Mouse (Mus musculus): Measurements from ENCODE around the gene Mettl25. TPM values are rescaled to one million over a fixed set of nuclear protein-coding genes. Genes with fewer than 3 reads are reported as not detected.
A peak's percentile ranks its signal among the peaks of the same experiment; 100 is the strongest.

Gene Mettl25
- polyA plus RNA-seq, 1 experiment from 2014 or later: 14.6 TPM

DNA sequence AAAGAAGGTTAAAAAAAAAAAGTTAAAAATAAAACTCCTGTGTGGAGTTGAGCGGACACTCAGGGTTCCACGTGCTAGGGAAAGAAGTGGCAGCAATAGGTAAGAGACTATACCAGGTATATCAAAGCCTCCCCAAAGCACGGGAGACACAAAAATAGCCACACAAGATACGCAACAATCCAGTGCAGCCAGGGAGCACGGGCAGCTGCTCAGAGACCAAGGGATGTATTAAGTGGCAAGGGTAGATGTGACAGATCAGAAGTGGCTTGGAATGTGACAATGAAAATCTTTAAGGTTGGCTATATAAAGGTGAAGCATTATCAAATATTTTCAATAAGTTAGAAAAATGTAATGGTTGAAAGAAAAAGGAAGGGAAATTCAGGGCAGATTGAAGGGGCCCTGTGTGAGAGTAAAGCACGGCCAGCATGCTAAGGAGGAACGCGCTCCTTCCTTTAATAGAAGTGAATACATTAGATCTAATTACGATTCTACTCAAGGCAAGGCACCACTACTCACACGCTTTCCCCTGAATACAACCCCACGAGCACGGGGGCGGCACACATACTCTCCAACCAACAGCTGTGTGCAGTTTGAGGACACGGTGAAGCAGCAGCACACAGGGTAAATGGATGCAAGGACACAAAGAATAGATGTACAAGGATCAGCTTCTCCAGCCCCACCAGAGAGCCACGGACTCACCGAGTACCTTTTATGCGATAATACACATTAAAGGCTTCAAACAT, 52.3 kb downstream of the Mettl25 start:
- no peak overlapping the region for H3K4me3 ChIP-seq (ENCODE audit: low read depth, low read length)
- H3K4me2 ChIP-seq: no peak overlapping the region
- no peak for TF ChIP-seq CTCF (IDR thresholded peaks at IDR 0.05; ENCODE audit: low read depth)
- no peak overlapping the region for H3K9ac ChIP-seq
- H3K27me3 ChIP-seq (ENCODE audit: insufficient read depth, low read length): peaks cover 5% of the 10 kb centered on the region; the same call in 1 of the 2 replicates
- H3K36me3 ChIP-seq (ENCODE audit: insufficient read depth): no peaks in the 10 kb centered on the region
- 82% methylated on average over 17 of the region's 17 CpGs for WGBS
- no peaks in the 10 kb centered on the region for H3K4me1 ChIP-seq (ENCODE audit: insufficient read depth)
- ATAC-seq (ENCODE audit: insufficient read depth) (no peak), DNase-seq (no peak)
- H3K9me3 ChIP-seq (ENCODE audit: low read depth, low read length): no peaks in the 10 kb centered on the region
- H3K27ac ChIP-seq (ENCODE audit: low read depth): no peak overlapping the region

DNA sequence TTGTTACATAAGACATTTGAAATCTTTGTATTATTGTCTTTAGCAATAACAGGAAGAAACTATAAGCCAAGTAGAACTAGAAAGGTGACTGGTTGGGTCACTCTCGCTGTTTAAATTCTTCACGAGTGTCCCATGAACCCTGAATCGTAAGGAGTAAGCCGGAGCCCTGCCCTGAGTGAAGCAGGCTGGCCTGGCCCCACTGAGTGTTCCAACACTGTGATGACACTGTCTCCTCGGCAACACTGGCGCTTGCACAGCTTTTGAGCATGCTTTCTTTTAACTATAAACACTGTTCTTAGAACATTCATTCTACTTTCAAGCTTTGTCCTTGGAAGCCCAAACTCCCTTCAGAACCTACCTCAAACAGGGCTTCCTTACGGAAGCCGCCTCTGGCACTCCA, 57.4 kb downstream of the Mettl25 start:
- Histone ChIP-seq H3K36me3 (ENCODE audit: insufficient read depth) (no peaks in the 10 kb centered on the region), H3K4me1 (ENCODE audit: insufficient read depth) (no peaks in the 10 kb centered on the region), H3K4me3 (ENCODE audit: low read depth, low read length) (no peak overlapping the region), H3K9me3 (ENCODE audit: low read depth, low read length) (no peaks in the 10 kb centered on the region), H3K27me3 (ENCODE audit: insufficient read depth, low read length) (no peaks in the 10 kb centered on the region), H3K9ac (no peak overlapping the region), H3K27ac (ENCODE audit: low read depth) (no peak overlapping the region), H3K4me2 (no peak overlapping the region)
- WGBS: 54% methylated on average over 8 of the region's 8 CpGs
- ATAC-seq (ENCODE audit: insufficient read depth): peak; percentile 58; the same call in 1 of the 2 replicates
- no peak for TF ChIP-seq CTCF (IDR thresholded peaks at IDR 0.05; ENCODE audit: low read depth)
- DNase-seq: peak; percentile 52

DNA sequence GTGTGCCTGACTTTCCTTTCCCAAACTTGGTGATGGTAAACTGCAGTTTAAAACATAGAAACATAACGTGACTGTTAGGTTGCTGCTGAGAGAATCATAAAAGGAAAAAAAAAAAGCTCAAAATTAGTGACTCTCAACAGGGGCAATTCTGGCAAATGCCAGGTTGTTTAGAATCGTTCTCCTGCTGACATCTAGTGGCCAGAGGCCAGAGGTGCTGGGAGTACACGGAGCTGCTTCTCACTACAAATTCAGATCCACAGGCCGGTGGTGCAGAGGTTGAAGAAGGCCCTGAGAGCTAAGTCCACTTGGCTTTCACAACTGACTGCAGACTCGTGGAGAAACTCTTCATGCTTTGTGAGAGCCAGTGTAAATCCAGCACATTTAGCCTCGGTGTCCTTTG, 66.8 kb downstream of the Mettl25 start:
- H3K9ac ChIP-seq: no peak overlapping the region
- no peaks in the 10 kb centered on the region for H3K36me3 ChIP-seq (ENCODE audit: insufficient read depth)
- ATAC-seq (ENCODE audit: insufficient read depth) (peak; percentile 60; the same call in 1 of the 2 replicates), DNase-seq (peak; percentile 89)
- TF ChIP-seq CTCF (IDR thresholded peaks at IDR 0.05; ENCODE audit: low read depth): peak; percentile 82
- no peaks in the 10 kb centered on the region for H3K4me1 ChIP-seq (ENCODE audit: insufficient read depth)
- no peak overlapping the region for H3K4me3 ChIP-seq (ENCODE audit: low read depth, low read length)
- no peak overlapping the region for H3K4me2 ChIP-seq
- H3K27me3 ChIP-seq (ENCODE audit: insufficient read depth, low read length): no peaks in the 10 kb centered on the region
- no peak overlapping the region for H3K27ac ChIP-seq (ENCODE audit: low read depth)
- 10% methylated on average over 6 of the region's 6 CpGs for WGBS
- no peaks in the 10 kb centered on the region for H3K9me3 ChIP-seq (ENCODE audit: low read depth, low read length)

DNA sequence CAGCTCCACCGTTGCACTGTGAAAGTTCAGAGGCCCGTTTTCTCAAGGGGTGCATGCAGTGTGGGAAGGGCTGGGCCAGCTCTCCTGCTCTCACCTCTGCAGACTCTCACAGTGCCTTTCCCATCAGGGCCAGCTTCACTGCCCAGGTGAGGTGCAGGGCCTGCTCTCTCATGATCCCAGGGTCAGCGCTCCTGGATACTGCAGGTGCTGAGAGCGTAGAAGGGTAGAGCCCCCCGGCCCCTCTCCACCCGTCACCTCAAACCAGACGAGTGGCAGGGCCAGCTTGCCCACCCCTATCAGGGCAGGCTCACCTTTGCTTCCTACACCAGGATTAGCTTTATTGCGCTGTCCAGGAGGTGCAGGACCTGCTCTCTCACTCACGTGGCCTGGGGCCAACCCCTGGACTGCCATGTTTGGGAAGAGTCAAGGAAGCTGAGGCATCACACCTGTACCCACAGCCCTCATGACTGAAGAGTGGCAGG, 68.3 kb downstream of the Mettl25 start:
- Histone ChIP-seq H3K36me3 (ENCODE audit: insufficient read depth) (no peaks in the 10 kb centered on the region), H3K27ac (ENCODE audit: low read depth) (no peak overlapping the region), H3K4me1 (ENCODE audit: insufficient read depth) (no peaks in the 10 kb centered on the region), H3K27me3 (ENCODE audit: insufficient read depth, low read length) (no peaks in the 10 kb centered on the region), H3K4me3 (ENCODE audit: low read depth, low read length) (no peak overlapping the region), H3K9me3 (ENCODE audit: low read depth, low read length) (no peaks in the 10 kb centered on the region), H3K9ac (no peak overlapping the region), H3K4me2 (no peak overlapping the region)
- no peak for TF ChIP-seq CTCF (IDR thresholded peaks at IDR 0.05; ENCODE audit: low read depth)
- ATAC-seq (ENCODE audit: insufficient read depth): peak; percentile 24; the same call in 1 of the 2 replicates
- WGBS: 92% methylated on average over 9 of the region's 9 CpGs
- DNase-seq: no peak

DNA sequence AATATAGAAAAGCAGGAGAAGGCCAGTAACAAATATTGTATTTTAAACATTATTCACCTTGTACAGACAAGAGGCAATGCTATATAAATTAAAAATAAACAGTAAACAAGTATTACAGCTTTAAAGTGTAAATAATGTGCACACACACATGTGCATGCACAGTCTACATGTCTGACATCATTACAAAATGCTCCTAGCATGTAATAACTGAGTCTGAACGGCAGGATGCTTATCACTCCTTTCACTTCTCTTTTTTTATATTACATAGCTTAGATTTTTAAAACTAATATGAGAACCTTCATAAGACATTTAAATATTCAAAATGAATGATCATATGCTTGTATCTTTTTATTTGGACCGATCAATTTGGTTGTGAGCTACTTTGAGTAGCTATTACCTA, 77.2 kb downstream of the Mettl25 start:
- no peak overlapping the region for H3K9ac ChIP-seq
- H3K27me3 ChIP-seq (ENCODE audit: insufficient read depth, low read length): no peaks in the 10 kb centered on the region
- ATAC-seq (ENCODE audit: insufficient read depth): no peak
- no peak for DNase-seq
- no peaks in the 10 kb centered on the region for H3K9me3 ChIP-seq (ENCODE audit: low read depth, low read length)
- H3K4me3 ChIP-seq (ENCODE audit: low read depth, low read length): no peak overlapping the region
- H3K4me2 ChIP-seq: no peak overlapping the region
- no peaks in the 10 kb centered on the region for H3K4me1 ChIP-seq (ENCODE audit: insufficient read depth)
- 87% methylated on average over 2 of the region's 2 CpGs for WGBS
- no peak overlapping the region for H3K27ac ChIP-seq (ENCODE audit: low read depth)
- no peaks in the 10 kb centered on the region for H3K36me3 ChIP-seq (ENCODE audit: insufficient read depth)
- TF ChIP-seq CTCF (IDR thresholded peaks at IDR 0.05; ENCODE audit: low read depth): no peak

DNA sequence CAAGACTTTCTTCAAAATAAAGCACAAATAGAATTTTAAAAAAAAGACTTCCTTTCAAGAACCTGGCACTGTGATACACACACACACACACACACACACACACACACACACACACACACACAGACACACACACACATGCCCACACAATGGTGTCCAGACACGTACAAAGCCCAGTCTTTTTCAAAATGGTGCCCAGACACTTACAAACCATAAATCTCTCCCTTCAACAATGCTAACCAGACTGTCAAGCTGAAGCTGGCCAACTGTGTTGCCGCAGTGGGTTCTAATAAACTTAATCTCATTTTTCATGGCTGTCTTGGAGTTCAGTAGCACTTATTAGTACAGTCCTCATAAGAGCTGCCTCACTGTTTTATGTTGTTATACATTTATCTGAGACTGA, 80.7 kb downstream of the Mettl25 start:
- H3K27me3 ChIP-seq (ENCODE audit: insufficient read depth, low read length): no peaks in the 10 kb centered on the region
- ATAC-seq (ENCODE audit: insufficient read depth): no peak
- no peaks in the 10 kb centered on the region for H3K9me3 ChIP-seq (ENCODE audit: low read depth, low read length)
- no peaks in the 10 kb centered on the region for H3K4me1 ChIP-seq (ENCODE audit: insufficient read depth)
- no peak overlapping the region for H3K27ac ChIP-seq (ENCODE audit: low read depth)
- DNase-seq: no peak
- no peaks in the 10 kb centered on the region for H3K36me3 ChIP-seq (ENCODE audit: insufficient read depth)
- no peak for TF ChIP-seq CTCF (IDR thresholded peaks at IDR 0.05; ENCODE audit: low read depth)
- H3K4me3 ChIP-seq (ENCODE audit: low read depth, low read length): no peak overlapping the region
- WGBS: 64% methylated on average over 2 of the region's 2 CpGs
- H3K4me2 ChIP-seq: no peak overlapping the region
- no peak overlapping the region for H3K9ac ChIP-seq

DNA sequence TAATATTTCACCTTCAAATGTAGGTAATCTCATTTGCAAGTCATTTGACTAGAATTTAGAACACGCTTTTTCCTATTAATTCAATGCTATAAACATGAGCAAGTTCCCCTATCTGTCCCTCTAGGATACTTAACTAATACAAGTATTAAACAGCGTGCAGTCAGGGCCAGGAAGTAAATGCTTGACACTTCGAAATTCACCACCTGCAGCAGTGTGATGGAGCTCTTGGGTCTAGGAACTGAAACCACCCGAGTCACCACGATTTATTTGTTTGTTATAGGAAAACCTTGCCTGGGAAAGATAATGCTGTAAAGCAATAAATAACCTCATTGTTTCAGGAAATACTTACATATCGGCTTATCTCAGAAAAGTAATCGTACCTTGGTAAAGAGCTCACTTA, 81.1 kb downstream of the Mettl25 start:
- H3K27me3 ChIP-seq (ENCODE audit: insufficient read depth, low read length): no peaks in the 10 kb centered on the region
- H3K4me1 ChIP-seq (ENCODE audit: insufficient read depth): no peaks in the 10 kb centered on the region
- no peak overlapping the region for H3K9ac ChIP-seq
- no peak overlapping the region for H3K27ac ChIP-seq (ENCODE audit: low read depth)
- DNase-seq (no peak), ATAC-seq (ENCODE audit: insufficient read depth) (no peak)
- WGBS: 57% methylated on average over 7 of the region's 7 CpGs
- no peak overlapping the region for H3K4me2 ChIP-seq
- H3K4me3 ChIP-seq (ENCODE audit: low read depth, low read length): no peak overlapping the region
- no peaks in the 10 kb centered on the region for H3K9me3 ChIP-seq (ENCODE audit: low read depth, low read length)
- TF ChIP-seq CTCF (IDR thresholded peaks at IDR 0.05; ENCODE audit: low read depth): no peak
- no peaks in the 10 kb centered on the region for H3K36me3 ChIP-seq (ENCODE audit: insufficient read depth)

Measured in lung, embryonic 14.5 days (tissue).